Mouse (Mus musculus) adrenal gland, adult 8-10 months (tissue): ENCODE measurements around the gene Morc3. TPM values are rescaled to one million over a fixed set of nuclear protein-coding genes. Genes with fewer than 3 reads are reported as not detected.

Experiments used
- DNase-seq: peaks from one replicate; pipeline ENCODE4 v3.0.0; 2022
- total RNA-seq, 4 experiments: library from RNA; stranded (reverse); gene quantifications; 2 replicates each; pipeline ENCODE4 v1.2.4; 2022

Gene Morc3
- total RNA-seq, 4 experiments from 2014 or later = 28.9 to 51.3 (median 36.0) TPM

DNA sequence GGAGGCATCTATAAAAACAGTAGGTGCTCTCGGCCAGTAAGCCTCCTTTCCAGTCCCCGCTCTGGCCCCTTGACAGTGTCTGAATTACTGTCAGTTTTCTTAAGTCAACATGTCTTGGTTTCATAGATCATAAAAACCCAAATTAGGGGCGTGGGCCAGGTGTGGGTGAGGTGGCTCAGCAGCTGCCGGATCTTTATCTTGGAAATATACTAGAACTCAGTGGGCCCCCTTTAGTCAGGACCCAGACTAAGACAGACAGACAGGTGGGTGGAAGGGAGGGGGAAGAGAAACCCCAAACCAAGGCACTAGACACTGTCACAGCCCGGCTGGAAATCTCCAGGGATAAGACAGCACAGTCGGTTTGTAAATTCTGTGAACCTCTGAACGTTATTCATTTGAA, 91.9 kb downstream of the Morc3 start:
- DNase-seq = no peak

Other genes starting within 250 kb of the Morc3 start
- 10 to 100 TPM in 1 of 4 experiments, 1 to 10 TPM in 3; 4.0 to 11.5 (median 7.1) TPM for gene Setd4, start 228.1 kb upstream of the Morc3 start, total RNA-seq
- gene Cbr1, start 226.3 kb upstream of the Morc3 start, total RNA-seq = 10 to 100 TPM; 82.7 to 91.9 (median 88.0) TPM
- 1 to 10 TPM; 3.3 to 4.7 (median 3.4) TPM for gene Gm5678, start 204.0 kb upstream of the Morc3 start, total RNA-seq
- 10 to 100 TPM; 12.1 to 15.1 (median 12.9) TPM for gene Cbr3, start 148.9 kb upstream of the Morc3 start, total RNA-seq
- 10 to 100 TPM; 16.9 to 36.6 (median 26.4) TPM for gene Dop1b, start 120.2 kb upstream of the Morc3 start, total RNA-seq
- gene Chaf1b, start 51.8 kb downstream of the Morc3 start, total RNA-seq = 1 to 10 TPM; 1.7 to 3.4 (median 2.0) TPM
- not detected for gene Cldn14, start 176.7 kb downstream of the Morc3 start, total RNA-seq